Mouse (Mus musculus) testis, adult 2 months (tissue): ENCODE measurements at regions not wholly inside any gene's neighbourhood (a gene's known extent, or its start where the extent isn't known, plus 50 kb on each side); places are given as distances from the start of the nearest gene placed in this dataset.

Source experiments
- CTCF ChIP-seq: fragments of 200-500 bp; IDR thresholded peaks from 2 replicates; pipeline ENCODE4 v1.5.1; 2012; ENCODE audit warnings: low read depth, mild to moderate bottlenecking, inconsistent platforms, low read length, moderate library complexity; ENCODE audit not compliant: control insufficient read depth, insufficient read depth, insufficient replicate concordance
- POLR2A ChIP-seq: fragments of 200-500 bp; IDR thresholded peaks from 2 replicates; pipeline ENCODE4 v1.6.1; 2012; ENCODE audit warnings: low read depth, mild to moderate bottlenecking, inconsistent platforms, low read length, moderate library complexity; ENCODE audit not compliant: control insufficient read depth

DNA sequence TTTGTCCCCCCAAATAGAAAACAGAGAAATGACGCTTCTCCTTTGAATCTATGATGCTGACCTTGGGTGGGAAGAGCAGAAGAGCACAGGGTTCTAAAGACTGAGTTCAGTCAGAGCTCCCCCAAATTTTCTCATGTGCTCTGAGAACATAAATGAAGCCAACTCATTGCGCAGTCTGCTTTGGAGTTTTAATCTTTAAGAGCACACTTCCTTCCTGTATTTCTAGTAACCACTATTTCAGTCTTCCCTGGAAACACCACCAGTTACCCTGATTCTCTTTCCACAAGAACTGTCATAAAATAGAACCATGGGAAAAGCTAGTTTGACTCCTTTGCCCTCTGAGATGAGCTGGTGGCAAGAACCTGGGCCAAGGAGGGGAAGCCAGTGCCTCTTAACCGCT is 163.2 kb downstream of the Tmem17 start:
- TF ChIP-seq CTCF (no peak), POLR2A (no peak)
